Mouse (Mus musculus): ENCODE results near the gene Grk5.

GRCm38 (mm10) chr19:60959706-60960230, 70.2 kb downstream of the Grk5 start:
- TF ChIP-seq CTCF (IDR thresholded peaks at IDR 0.05; ENCODE audit: low read depth, low read length), result no peak
- TF ChIP-seq GATA1 (IDR thresholded peaks at IDR 0.05; ENCODE audit: borderline replicate concordance, low read length), result no peak
- TF ChIP-seq TAL1 (conservative IDR thresholded peaks at IDR 0.05; ENCODE audit: low read depth, low read length), result no peak
- no peak for TF ChIP-seq POLR2AphosphoS5 (IDR thresholded peaks at IDR 0.05; ENCODE audit: insufficient replicate concordance, low read depth, low read length)
